Mouse (Mus musculus): ENCODE data around the gene Mmp2.
"Not testable (repeated sequence)": the region's sequence is repeated elsewhere in the genome, so short reads cannot be mapped to it uniquely, and the experiment has no call there.

Mmp2 gene

GRCm38 (mm10) chr8:92827243-92828034, at the start of gene Mmp2:
Gene Mmp2, plus strand, starts transcription at chr8:92827291.
- DNase-seq (ENCODE audit: low spot score), result no peak

GRCm38 (mm10) chr8:92780976-92781375, 46.1 kb upstream of the Mmp2 start:
- no peak for DNase-seq (ENCODE audit: low spot score)

- DNase-seq (ENCODE audit: low spot score), result no peak
Measured at GRCm38 (mm10) chr8:92783906-92784610, 43.0 kb upstream of the Mmp2 start.

GRCm38 (mm10) chr8:92790835-92791234, 36.3 kb upstream of the Mmp2 start:
- no peak for DNase-seq (ENCODE audit: low spot score)

GRCm38 (mm10) chr8:92791999-92792398, 35.1 kb upstream of the Mmp2 start:
- not testable (repeated sequence) for DNase-seq (ENCODE audit: low spot score)

GRCm38 (mm10) chr8:92793852-92794580, 33.1 kb upstream of the Mmp2 start:
- DNase-seq (ENCODE audit: low spot score), result no peak

- no peak for DNase-seq (ENCODE audit: low spot score)
Measured at GRCm38 (mm10) chr8:92797527-92797931, 29.6 kb upstream of the Mmp2 start.

- DNase-seq (ENCODE audit: low spot score), result no peak
Measured at GRCm38 (mm10) chr8:92799406-92799805, 27.7 kb upstream of the Mmp2 start.

GRCm38 (mm10) chr8:92801231-92801630, 25.9 kb upstream of the Mmp2 start:
- no peak for DNase-seq (ENCODE audit: low spot score)

- DNase-seq (ENCODE audit: low spot score), result no peak
Measured at GRCm38 (mm10) chr8:92802591-92802990, 24.5 kb upstream of the Mmp2 start.

- DNase-seq (ENCODE audit: low spot score), result no peak
Measured at GRCm38 (mm10) chr8:92812773-92813172, 14.3 kb upstream of the Mmp2 start.

GRCm38 (mm10) chr8:92815661-92816060, 11.4 kb upstream of the Mmp2 start:
- no peak for DNase-seq (ENCODE audit: low spot score)

GRCm38 (mm10) chr8:92817928-92818818, 8.9 kb upstream of the Mmp2 start:
- DNase-seq (ENCODE audit: low spot score), result peak; percentile 91

GRCm38 (mm10) chr8:92821151-92821550, 5.9 kb upstream of the Mmp2 start:
- DNase-seq (ENCODE audit: low spot score), result no peak

- no peak for DNase-seq (ENCODE audit: low spot score)
Measured at GRCm38 (mm10) chr8:92822386-92822785, 4.7 kb upstream of the Mmp2 start.

- no peak for DNase-seq (ENCODE audit: low spot score)
Measured at GRCm38 (mm10) chr8:92825991-92826390, 1.1 kb upstream of the Mmp2 start.

GRCm38 (mm10) chr8:92828251-92828743, 1.2 kb downstream of the Mmp2 start:
- DNase-seq (ENCODE audit: low spot score), result peak; percentile 49

- DNase-seq (ENCODE audit: low spot score), result no peak
Measured at GRCm38 (mm10) chr8:92834065-92834731, 7.1 kb downstream of the Mmp2 start.

GRCm38 (mm10) chr8:92834786-92835500, 7.9 kb downstream of the Mmp2 start:
- DNase-seq (ENCODE audit: low spot score), result no peak

- no peak for DNase-seq (ENCODE audit: low spot score)
Measured at GRCm38 (mm10) chr8:92835901-92836300, 8.8 kb downstream of the Mmp2 start.
